Mouse (Mus musculus) heart, postnatal 36 days (tissue): ENCODE data around the gene Sdk1. TPM values are rescaled to one million over a fixed set of nuclear protein-coding genes. Genes with fewer than 3 reads are reported as not detected.

Experiments
- DNase-seq, 2 experiments: peaks; one replicate each; pipeline ENCODE4 v3.0.0; 2021 to 2022
- intact Hi-C: fragments of 180-260 bp; cut with DNase I; formaldehyde crosslinking; loops from one replicate; pipeline ENCODE4 v1.15.1; 2025
- total RNA-seq, 2 experiments: library from RNA; stranded (reverse); gene quantifications; 2 replicates each; pipeline ENCODE4 v1.2.3; 2021

Gene Sdk1
- total RNA-seq, 2 experiments from 2014 or later = 1.7 to 1.8 TPM

- DNase-seq = no peak
- intact Hi-C loops = no loop called here
Observed at GRCm38 (mm10) chr5:141428132-141428531, 186.8 kb downstream of the Sdk1 start.

GRCm38 (mm10) chr5:141433286-141433685 lies 192.0 kb downstream of the Sdk1 start:
- intact Hi-C loops = no loop called here
- no peak for DNase-seq

- intact Hi-C loops = no loop called here
- DNase-seq = no peak
Observed at GRCm38 (mm10) chr5:141447247-141447646, 206.0 kb downstream of the Sdk1 start.

- intact Hi-C loops = no loop called here
- no peak for DNase-seq
Observed at GRCm38 (mm10) chr5:141463417-141463816, 222.1 kb downstream of the Sdk1 start.

GRCm38 (mm10) chr5:141468821-141469220 lies 227.5 kb downstream of the Sdk1 start:
- no peak for DNase-seq
- intact Hi-C loops = no loop called here

- no peak for DNase-seq
Observed at GRCm38 (mm10) chr5:141505281-141505680, 264.0 kb downstream of the Sdk1 start.

GRCm38 (mm10) chr5:141506344-141506743 lies 265.1 kb downstream of the Sdk1 start:
- intact Hi-C loops = no loop called here
- DNase-seq = no peak

More at GRCm38 (mm10) chr5:141505281-141505680, 264.0 kb downstream of the Sdk1 start:
- intact Hi-C loops = no loop called here

GRCm38 (mm10) chr5:141524801-141525715 lies 283.8 kb downstream of the Sdk1 start:
- intact Hi-C loops = no loop called here
- no peak for DNase-seq

GRCm38 (mm10) chr5:141540193-141540592 lies 298.9 kb downstream of the Sdk1 start:
- no peak for DNase-seq
- intact Hi-C loops = no loop called here

- intact Hi-C loops = no loop called here
- DNase-seq = no peak
Observed at GRCm38 (mm10) chr5:141542890-141543666, 301.8 kb downstream of the Sdk1 start.

- DNase-seq = no peak
- intact Hi-C loops = no loop called here
Observed at GRCm38 (mm10) chr5:141553444-141553843, 312.2 kb downstream of the Sdk1 start.

- no peak for DNase-seq
Observed at GRCm38 (mm10) chr5:141558731-141559130, 317.4 kb downstream of the Sdk1 start.

GRCm38 (mm10) chr5:141560325-141560724 lies 319.0 kb downstream of the Sdk1 start:
- intact Hi-C loops = no loop called here
- no peak for DNase-seq

More at GRCm38 (mm10) chr5:141558731-141559130, 317.4 kb downstream of the Sdk1 start:
- intact Hi-C loops = no loop called here

GRCm38 (mm10) chr5:141561989-141562560 lies 320.8 kb downstream of the Sdk1 start:
- no peak for DNase-seq

GRCm38 (mm10) chr5:141564197-141564596 lies 322.9 kb downstream of the Sdk1 start:
- intact Hi-C loops = no loop called here

More at GRCm38 (mm10) chr5:141561989-141562560, 320.8 kb downstream of the Sdk1 start:
- intact Hi-C loops = no loop called here

GRCm38 (mm10) chr5:141568106-141568505 lies 326.8 kb downstream of the Sdk1 start:
- intact Hi-C loops = no loop called here
- DNase-seq = no peak

More at GRCm38 (mm10) chr5:141564197-141564596, 322.9 kb downstream of the Sdk1 start:
- no peak for DNase-seq

- no peak for DNase-seq
- intact Hi-C loops = no loop called here
Observed at GRCm38 (mm10) chr5:141570442-141570841, 329.2 kb downstream of the Sdk1 start.

- intact Hi-C loops = no loop called here
- peak; percentile 26 to 38 for DNase-seq
Observed at GRCm38 (mm10) chr5:141574263-141574662, 333.0 kb downstream of the Sdk1 start.

GRCm38 (mm10) chr5:141591246-141591645 lies 350.0 kb downstream of the Sdk1 start:
- intact Hi-C loops = no loop called here
- no peak for DNase-seq

- no peak for DNase-seq
- intact Hi-C loops = no loop called here
Observed at GRCm38 (mm10) chr5:141612721-141613120, 371.4 kb downstream of the Sdk1 start.

- DNase-seq = no peak
Observed at GRCm38 (mm10) chr5:141615763-141616162, 374.5 kb downstream of the Sdk1 start.

More at GRCm38 (mm10) chr5:141615763-141616162, 374.5 kb downstream of the Sdk1 start:
- intact Hi-C loops = no loop called here
